Mouse (Mus musculus) forebrain, embryonic 14.5 days (tissue): ENCODE data around the gene Stim2. TPM values are rescaled to one million over a fixed set of nuclear protein-coding genes. Genes with fewer than 3 reads are reported as not detected.

ENCODE experiments used
- ATAC-seq: fragments of 200-750 bp; cut with Nextera tagmentation; 2 replicates; pipeline ENCODE4 v1.8.0; 2017; ENCODE audit warnings: mild to moderate bottlenecking, moderate library complexity
- DNase-seq: peaks from one replicate; pipeline ENCODE4 v3.0.0-alpha.2; 2015; ENCODE audit warnings: low spot score
- H3K27ac ChIP-seq: fragments of 300-500 bp; sonication (generic); 2 replicates; pipeline ENCODE4 v1.5.1; 2014; ENCODE audit warnings: low read depth, mild to moderate bottlenecking, control low read depth, low read length, moderate library complexity
- H3K27me3 ChIP-seq: fragments of 300-500 bp; sonication (generic); replicated peaks from 2 replicates; pipeline ENCODE4 v1.6.1; 2014; ENCODE audit warnings: low read length, control low read depth, mixed read lengths; ENCODE audit not compliant: control insufficient read depth, insufficient read depth
- H3K36me3 ChIP-seq: fragments of 300-500 bp; sonication (generic); 2 replicates; pipeline ENCODE4 v1.6.1; 2014; ENCODE audit warnings: low read length, control low read depth; ENCODE audit not compliant: control insufficient read depth, insufficient read depth
- H3K4me1 ChIP-seq: fragments of 300-500 bp; sonication (generic); 2 replicates; pipeline ENCODE4 v1.6.1; 2014; ENCODE audit warnings: antibody characterized with exemption, low read length, control low read depth; ENCODE audit not compliant: control insufficient read depth, insufficient read depth
- H3K4me2 ChIP-seq: fragments of 300-500 bp; sonication (generic); 2 replicates; pipeline ENCODE4 v1.6.1; 2014; ENCODE audit warnings: mild to moderate bottlenecking, control low read depth, low read length
- H3K4me3 ChIP-seq: fragments of 300-500 bp; sonication (generic); 2 replicates; pipeline ENCODE4 v1.5.1; 2014; ENCODE audit warnings: low read depth, low read length, control low read depth
- H3K9ac ChIP-seq: fragments of 300-500 bp; sonication (generic); 2 replicates; pipeline ENCODE4 v1.6.1; 2014; ENCODE audit warnings: mild to moderate bottlenecking, low read length, control low read depth, moderate library complexity
- H3K9me3 ChIP-seq: fragments of 300-500 bp; sonication (generic); replicated peaks from 2 replicates; pipeline ENCODE4 v1.6.1; 2016; ENCODE audit warnings: low read length, control low read depth, mixed read lengths; ENCODE audit not compliant: control insufficient read depth
- WGBS: fragments of 180-500 bp; shearing (Covaris S2); extraction: QIAGEN DNeasy Blood & Tissue Kit; methylation state at CpG from one replicate; pipeline ENCODE4 v1.1.7; 2014; 5-methylcytosine and 5-hydroxymethylcytosine counted together
- polyA plus RNA-seq: library from polyadenylated mRNA; unstranded; fragments of >200 nt; fragmentation: Nextera tagmentation; extraction: Ambion mirVana; gene quantifications from 2 replicates; pipeline ENCODE4 v1.2.1, GENCODE M21; 2014

The Stim2 gene
- polyA plus RNA-seq, 1 experiment from 2014 or later = 21.0 TPM

DNA sequence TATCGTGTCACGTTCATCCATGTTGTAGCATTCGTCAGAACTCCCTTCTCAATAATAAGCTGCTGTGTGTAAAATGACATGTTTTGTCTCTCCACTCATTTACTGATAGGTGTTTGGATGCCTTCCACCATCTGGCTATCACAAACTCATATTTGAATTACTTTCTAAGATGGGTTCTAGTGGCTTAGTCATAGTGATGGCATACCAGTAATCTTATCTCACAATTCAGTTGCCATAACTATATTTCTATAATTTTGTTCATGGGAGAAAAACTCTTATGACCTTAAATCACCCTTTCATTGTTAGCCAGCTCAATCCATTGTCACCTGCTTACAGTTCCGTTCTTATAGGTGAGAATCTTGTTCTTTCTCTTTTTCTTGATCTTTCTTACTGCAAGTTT, 14.9 kb upstream of the Stim2 start:
- Histone ChIP-seq H3K36me3 (no peaks in the 10 kb centered on the region), H3K4me1 (no peaks in the 10 kb centered on the region), H3K27me3 (no peaks in the 10 kb centered on the region), H3K4me3 (no peak overlapping the region), H3K4me2 (no peak overlapping the region), H3K9ac (no peak overlapping the region), H3K27ac (no peak overlapping the region), H3K9me3 (no peaks in the 10 kb centered on the region)
- no peak for DNase-seq
- WGBS = 86% methylated on average over 4 of the region's 4 CpGs
- ATAC-seq = no peak

DNA sequence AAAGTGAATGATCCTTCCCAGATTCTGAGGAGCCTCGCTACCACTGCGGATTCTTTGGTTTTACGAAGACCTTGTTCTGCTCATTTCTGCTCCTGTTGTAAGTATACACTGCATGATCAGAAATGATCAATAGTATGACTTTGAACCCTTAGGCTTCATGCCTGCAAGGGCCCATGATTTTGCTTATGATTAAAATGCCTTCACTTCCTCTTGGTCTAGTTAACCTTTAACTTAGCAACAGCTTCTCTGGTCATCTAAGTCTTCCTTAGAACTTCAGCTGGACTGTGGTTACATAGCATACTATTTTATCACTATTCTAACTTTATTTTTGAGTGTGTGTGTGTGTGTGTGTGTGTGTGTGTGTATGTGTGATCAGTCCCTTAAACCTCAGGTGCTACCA, 12.7 kb upstream of the Stim2 start:
- H3K9ac ChIP-seq = no peak overlapping the region
- H3K4me2 ChIP-seq = no peak overlapping the region
- no peaks in the 10 kb centered on the region for H3K36me3 ChIP-seq
- DNase-seq (no peak), ATAC-seq (no peak)
- H3K4me3 ChIP-seq = no peak overlapping the region
- H3K27ac ChIP-seq = no peak overlapping the region
- no peaks in the 10 kb centered on the region for H3K9me3 ChIP-seq
- H3K4me1 ChIP-seq = no peaks in the 10 kb centered on the region
- 97% methylated on average over 3 of the region's 3 CpGs for WGBS
- no peaks in the 10 kb centered on the region for H3K27me3 ChIP-seq

DNA sequence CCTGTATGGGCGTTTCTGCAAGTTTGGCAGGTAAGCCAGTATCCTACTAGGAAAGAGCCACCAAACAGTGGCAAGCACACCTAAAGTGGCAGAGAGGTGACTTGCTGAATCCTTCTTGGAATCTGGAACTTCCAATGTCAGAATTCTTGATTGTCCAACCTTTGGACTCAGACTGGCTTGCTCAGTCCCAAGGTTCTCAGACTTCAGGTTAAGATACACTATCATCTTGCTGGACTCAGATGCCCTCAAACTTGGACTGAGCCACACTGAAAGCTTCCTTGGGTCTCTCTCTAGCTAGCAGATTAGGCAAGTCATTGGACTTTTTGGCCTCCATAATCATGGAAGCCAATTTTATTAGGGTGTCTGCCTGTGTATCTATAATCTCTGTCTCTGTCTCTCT, 10.8 kb upstream of the Stim2 start:
- H3K4me2 ChIP-seq = no peak overlapping the region
- no peaks in the 10 kb centered on the region for H3K36me3 ChIP-seq
- no peak for ATAC-seq
- no peaks in the 10 kb centered on the region for H3K9me3 ChIP-seq
- no peak for DNase-seq
- H3K9ac ChIP-seq = no peak overlapping the region
- no peaks in the 10 kb centered on the region for H3K27me3 ChIP-seq
- no peaks in the 10 kb centered on the region for H3K4me1 ChIP-seq
- WGBS = 79% methylated on average over 1 of the region's 1 CpGs
- no peak overlapping the region for H3K27ac ChIP-seq
- no peak overlapping the region for H3K4me3 ChIP-seq

DNA sequence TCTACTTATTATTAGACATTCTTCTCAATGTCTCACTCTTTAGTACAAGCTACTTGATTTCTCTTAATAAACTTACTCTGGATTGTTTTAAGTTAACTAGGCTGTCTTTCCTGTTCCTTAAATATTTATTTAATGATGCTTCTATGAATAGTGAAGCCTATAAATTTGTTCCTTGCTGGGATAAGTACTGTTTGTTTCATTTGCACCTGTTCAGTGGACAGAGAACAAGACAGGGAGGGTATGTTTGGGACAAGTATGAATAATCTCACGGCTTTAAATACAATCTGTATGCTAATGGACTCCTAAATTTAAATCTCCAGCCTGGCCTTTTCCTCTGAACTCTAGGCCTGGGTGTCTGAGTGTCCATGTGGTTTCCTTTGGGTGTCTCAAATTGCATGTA, 10.2 kb upstream of the Stim2 start:
- Histone ChIP-seq H3K27me3 (no peaks in the 10 kb centered on the region), H3K4me1 (peaks cover 2% of the 10 kb centered on the region; the same call in 1 of the 2 replicates), H3K4me2 (no peak overlapping the region), H3K4me3 (no peak overlapping the region), H3K36me3 (no peaks in the 10 kb centered on the region), H3K27ac (no peak overlapping the region), H3K9ac (no peak overlapping the region), H3K9me3 (no peaks in the 10 kb centered on the region)
- ATAC-seq (no peak), DNase-seq (no peak)
- 63% methylated on average over 1 of the region's 1 CpGs for WGBS

DNA sequence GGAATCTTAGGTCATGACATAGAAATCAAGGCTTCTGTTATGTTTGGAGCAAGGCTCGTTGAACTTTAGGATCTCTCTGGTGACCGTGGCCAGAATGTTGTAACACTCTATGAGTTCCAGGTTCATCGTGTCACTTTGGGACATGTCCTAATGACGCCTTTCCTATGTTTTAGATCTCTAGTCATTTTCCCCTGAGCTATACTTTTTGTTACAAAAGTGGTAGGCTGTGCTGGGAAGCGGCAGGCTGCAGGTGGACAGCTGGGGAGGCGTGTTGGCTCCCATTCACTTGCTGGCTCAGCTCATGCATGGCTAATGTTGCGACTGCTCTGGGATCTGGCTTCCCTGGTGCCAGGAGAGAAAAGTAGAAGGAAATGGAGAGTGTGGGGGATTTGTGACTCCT, 5.7 kb upstream of the Stim2 start:
- ATAC-seq (peak; percentile 74), DNase-seq (peak; percentile 79)
- Histone ChIP-seq H3K9ac (no peak overlapping the region), H3K4me3 (no peak overlapping the region), H3K4me1 (peaks cover 5% of the 10 kb centered on the region; the same call in 1 of the 2 replicates), H3K9me3 (no peaks in the 10 kb centered on the region), H3K27me3 (no peaks in the 10 kb centered on the region), H3K36me3 (no peaks in the 10 kb centered on the region), H3K4me2 (no peak overlapping the region), H3K27ac (no peak overlapping the region)
- 44% methylated on average over 7 of the region's 7 CpGs for WGBS

DNA sequence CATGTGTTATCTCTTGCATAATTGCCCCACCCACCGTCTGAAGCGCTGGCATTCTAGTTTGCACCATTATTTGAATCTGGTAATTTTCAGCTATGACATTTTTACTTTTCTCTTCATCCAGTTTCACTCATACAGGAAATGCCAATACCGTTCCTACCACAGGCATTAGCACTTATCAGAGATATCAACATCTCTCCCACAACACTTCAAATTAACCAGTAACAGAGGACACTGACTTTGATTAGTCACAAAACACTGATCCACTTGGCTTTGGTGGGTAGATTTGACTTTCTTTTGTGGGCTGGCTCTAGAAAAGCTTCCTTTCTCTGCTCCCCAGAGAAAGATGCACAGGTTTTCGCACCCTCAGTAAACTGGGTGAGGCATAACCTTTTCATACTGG, 3.7 kb upstream of the Stim2 start:
- Histone ChIP-seq H3K9ac (no peak overlapping the region), H3K4me3 (no peak overlapping the region), H3K4me1 (peaks cover 5% of the 10 kb centered on the region; the same call in 1 of the 2 replicates), H3K36me3 (no peaks in the 10 kb centered on the region), H3K27me3 (no peaks in the 10 kb centered on the region), H3K4me2 (peak overlapping the region; percentile 70), H3K9me3 (no peaks in the 10 kb centered on the region), H3K27ac (no peak overlapping the region)
- no peak for DNase-seq
- no peak for ATAC-seq
- 78% methylated on average over 4 of the region's 4 CpGs for whole genome bisulfite sequencing

DNA sequence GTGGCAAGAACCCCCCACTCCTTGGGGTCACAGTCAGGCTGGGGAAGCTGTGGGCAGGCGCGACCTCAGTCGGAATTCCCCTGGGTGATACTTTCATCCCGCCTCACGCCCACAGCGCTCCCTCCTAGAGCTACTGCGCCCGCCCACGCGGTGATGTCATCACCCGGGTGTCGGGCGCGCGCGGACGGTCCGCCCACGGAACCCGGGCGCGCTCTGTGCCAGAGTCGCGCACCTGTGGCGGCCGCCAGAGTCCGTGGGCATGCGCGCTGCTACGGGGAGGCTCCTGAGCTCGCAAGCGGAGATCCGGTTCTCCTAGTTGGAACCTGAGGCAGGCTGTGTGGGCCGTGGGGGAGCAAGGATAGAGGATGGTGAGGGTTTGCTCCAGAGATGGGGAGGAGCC, 3.0 kb upstream of the Stim2 start:
- no peaks in the 10 kb centered on the region for H3K9me3 ChIP-seq
- peak overlapping the region; percentile 70 for H3K4me2 ChIP-seq
- H3K27me3 ChIP-seq = no peaks in the 10 kb centered on the region
- peak; percentile 26 for ATAC-seq
- peak overlapping the region; percentile 61 for H3K9ac ChIP-seq
- no peaks in the 10 kb centered on the region for H3K36me3 ChIP-seq
- H3K4me1 ChIP-seq = peaks cover 12% of the 10 kb centered on the region
- no peak overlapping the region for H3K27ac ChIP-seq
- DNase-seq = peak; percentile 79
- peak overlapping the region; percentile 46 for H3K4me3 ChIP-seq
- WGBS = under 1% methylated on average over 34 of the region's 34 CpGs

DNA sequence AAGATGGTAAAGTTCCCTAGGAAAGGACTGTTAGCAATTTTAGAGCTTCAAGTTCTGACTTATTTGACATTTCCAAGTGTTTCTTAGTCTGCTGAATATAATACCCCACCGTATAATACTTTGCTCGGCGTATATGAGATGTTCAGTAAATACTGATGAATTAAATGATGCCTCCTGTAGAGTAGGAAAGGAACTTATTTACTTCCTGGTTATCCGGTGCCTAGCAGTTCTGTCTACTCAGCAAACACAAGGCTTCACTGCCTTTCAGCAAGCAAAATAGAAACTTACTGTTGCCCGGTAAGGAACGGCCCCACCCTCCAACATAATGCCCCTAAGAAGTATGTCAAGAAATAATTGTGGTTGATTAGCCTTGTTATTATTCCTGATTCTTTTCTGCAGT, 1.5 kb upstream of the Stim2 start:
- Histone ChIP-seq H3K4me3 (no peak overlapping the region), H3K9ac (no peak overlapping the region), H3K4me1 (peaks cover 17% of the 10 kb centered on the region), H3K27ac (no peak overlapping the region), H3K4me2 (no peak overlapping the region), H3K27me3 (no peaks in the 10 kb centered on the region), H3K36me3 (no peaks in the 10 kb centered on the region), H3K9me3 (no peaks in the 10 kb centered on the region)
- DNase-seq (no peak), ATAC-seq (no peak)
- 91% methylated on average over 6 of the region's 6 CpGs for WGBS

DNA sequence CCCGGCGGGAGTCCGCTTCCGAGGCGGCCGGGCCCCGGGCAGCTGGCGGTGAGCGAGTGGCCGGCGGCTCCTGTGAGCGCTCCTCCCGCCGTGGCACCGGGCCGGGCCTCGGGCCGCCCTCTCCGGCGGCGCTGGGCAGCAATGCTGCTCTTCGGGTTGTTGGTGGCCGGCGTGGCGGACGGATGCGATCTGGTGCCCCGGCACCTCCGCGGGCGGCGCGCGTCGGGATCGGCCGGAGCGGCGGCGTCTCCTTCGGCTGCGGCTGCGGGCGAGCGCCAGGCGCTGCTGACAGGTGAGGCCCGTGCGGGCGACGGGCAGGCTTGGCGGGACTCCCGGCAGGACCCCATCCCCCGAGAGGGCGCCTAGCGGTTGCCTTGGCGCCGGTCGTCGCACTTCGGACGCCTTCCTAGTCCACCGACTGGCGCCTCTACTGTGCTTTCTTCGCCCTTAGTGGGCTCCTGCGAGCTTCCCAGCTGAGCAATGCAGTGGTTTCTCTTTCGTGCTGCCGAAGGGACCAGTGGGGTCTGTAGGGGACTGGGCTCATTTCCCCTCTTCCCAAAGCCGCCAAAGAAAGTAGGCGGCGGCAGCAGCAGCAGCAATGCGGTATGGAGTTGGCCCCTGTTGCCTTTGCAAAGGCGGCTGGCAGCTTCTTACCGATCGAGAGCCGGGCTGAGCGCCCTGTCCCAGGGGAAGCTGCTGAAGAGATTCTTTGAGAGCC, 603 bp downstream of the Stim2 start:
- peak; percentile 72 for DNase-seq
- Histone ChIP-seq H3K27ac (peak overlapping the region; percentile 90), H3K36me3 (no peaks in the 10 kb centered on the region), H3K4me2 (peak overlapping the region; percentile 65), H3K4me1 (peaks cover 14% of the 10 kb centered on the region), H3K9ac (peak overlapping the region; percentile 90), H3K9me3 (no peaks in the 10 kb centered on the region), H3K27me3 (no peaks in the 10 kb centered on the region), H3K4me3 (peak overlapping the region; percentile 91)
- WGBS = under 1% methylated on average over 67 of the region's 76 CpGs
- ATAC-seq = peak; percentile 55
